Mouse (Mus musculus) ES-Bruce4 (cell line): ENCODE results near the gene Stx11.

Source experiments
- CTCF ChIP-seq: IDR thresholded peaks from one replicate; pipeline ENCODE4 v1.8.1; 2011; ENCODE audit warnings: low read depth, low read length
- EP300 ChIP-seq: IDR thresholded peaks from 2 replicates; pipeline ENCODE4 v1.6.1; 2011; ENCODE audit warnings: low read depth, low read length; ENCODE audit not compliant: insufficient read depth
- POLR2A ChIP-seq: IDR thresholded peaks from one replicate; pipeline ENCODE4 v1.8.1; 2011; ENCODE audit warnings: low read length; ENCODE audit not compliant: insufficient read depth

DNA sequence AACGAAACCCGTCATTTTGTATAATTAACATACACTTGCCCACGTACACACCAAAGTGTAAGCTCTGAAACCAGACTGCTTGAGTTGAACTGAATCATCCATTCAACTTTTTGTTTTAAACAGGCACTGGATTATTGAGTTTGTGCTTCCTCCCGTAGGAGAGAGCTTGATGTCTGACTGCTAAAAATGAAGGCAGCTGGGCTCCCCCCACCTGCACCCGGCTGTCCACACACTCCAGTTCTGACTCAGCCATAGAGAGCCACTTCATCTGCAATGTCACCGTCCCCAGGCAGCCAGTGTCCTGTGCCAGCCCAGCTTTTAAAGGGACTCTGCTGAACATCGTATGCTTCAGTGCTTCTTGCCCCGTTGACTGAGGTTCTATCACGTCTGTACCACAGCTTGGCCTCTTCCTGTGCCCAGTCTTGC, 13.7 kb upstream of the Stx11 start:
- no peak for TF ChIP-seq CTCF
- TF ChIP-seq POLR2A = no peak
- no peak for TF ChIP-seq EP300
